Mouse (Mus musculus) CD4-positive helper T cell, adult 2 months (primary cell): ENCODE measurements around the gene Cntrl.

Experiments used
- DNase-seq: peaks from one replicate; pipeline ENCODE4 v3.0.0-alpha.2; 2012; ENCODE audit warnings: low read depth, missing footprints, low spot score

The Cntrl gene

DNA sequence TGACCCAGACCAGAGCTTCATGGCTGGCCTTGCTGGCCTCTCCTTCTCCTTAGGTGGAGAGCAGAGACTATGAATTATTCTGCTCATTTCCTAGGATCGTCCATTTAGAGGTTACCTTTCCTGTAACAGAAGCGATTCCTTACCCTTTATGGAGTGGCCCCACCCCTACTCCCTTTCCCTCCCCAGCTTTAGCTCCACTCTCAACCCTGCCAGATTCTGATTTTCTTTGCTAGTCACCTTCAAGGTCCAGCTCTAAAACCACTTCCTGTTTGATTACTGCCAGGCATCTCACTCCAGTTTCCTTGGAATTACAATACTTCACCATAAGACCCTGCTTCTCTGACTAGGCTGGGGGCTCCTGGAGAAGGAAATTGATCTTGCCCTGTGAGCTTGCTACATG, 107.4 kb downstream of the Cntrl start:
- no peak for DNase-seq

DNA sequence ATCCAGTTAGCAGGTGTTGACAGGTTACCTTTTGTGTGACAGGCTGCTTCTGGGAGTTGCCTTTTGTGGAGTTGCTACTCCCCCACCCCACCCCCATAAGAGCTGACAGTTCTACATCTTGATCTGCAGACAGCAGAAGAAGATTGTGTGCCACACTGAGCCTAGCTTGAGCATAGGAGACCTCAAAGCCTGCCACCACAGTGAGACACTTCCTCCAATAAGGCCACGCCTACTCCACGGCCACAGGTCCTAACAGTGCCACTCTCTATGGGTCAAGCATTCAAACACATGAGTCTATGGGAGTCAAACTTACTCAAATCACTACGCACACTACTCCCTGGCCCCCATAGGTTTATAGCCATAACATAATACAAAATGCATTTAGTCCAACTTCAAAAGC, 109.4 kb downstream of the Cntrl start:
- DNase-seq = no peak

DNA sequence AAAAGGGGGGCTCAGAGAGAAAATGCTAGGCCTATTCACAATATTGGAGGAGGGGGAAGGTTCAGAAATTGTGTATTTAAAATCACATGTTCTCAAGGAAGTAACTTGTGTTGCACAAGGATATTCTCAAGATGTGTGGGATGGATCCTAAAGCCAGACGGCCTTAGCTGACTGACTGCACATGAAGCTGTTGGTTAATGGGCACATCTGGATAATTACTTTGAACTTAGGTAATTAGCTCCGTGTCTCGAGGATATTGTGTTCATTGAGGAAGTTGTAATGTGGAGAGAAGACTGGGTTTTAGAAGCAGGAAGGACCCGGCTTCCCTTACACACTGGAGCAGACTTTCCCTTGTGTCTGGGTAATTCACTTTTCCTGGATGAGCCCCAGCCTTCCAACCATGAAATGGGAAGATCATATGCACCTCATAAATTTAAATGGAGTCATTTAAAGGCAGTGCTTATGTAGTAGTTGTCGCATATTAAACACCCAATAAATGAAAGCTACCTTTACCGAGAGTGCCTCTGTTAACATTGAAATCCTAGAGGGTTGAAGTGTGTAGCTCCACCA, 113.6 kb downstream of the Cntrl start:
- DNase-seq = no peak

DNA sequence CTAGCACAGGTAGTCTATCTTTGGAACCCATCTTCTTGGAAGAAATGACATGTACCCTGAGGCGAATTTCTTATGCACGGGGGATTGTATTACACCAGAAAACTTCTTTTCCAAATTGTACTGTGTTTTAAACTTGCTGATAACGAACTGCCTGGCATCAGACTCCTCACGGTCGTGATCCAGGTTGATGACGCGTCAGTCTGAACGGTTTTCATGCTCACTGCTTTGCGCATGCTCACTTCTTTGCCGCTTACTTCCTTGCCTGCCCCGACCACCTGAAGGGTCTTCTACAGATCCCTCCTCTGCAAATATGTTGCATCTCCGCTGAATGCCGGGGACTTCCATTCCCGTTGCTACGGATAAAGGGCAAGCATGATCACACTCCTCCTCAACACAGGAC, 115.0 kb downstream of the Cntrl start:
- no peak for DNase-seq

DNA sequence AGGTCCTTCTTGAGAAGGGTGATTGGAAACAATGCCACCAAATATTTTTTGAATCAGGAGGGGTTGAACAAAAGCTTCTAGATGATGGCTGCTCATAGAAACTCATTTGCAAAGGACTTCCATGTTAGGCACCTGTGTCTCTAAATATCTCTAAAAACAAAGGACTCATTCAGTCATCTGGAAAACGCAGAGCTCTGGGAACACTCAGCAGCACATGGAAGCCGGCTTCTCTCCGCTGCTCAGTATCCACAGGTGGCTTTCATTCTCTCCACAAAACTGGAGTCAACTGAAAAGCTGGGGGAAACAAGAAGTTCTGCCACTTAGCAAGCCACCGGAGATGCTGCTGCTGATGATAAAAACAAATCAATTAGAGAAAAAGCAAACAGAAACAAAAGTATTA, 118.9 kb downstream of the Cntrl start:
- no peak for DNase-seq
